Mouse (Mus musculus): ENCODE data around the gene Clstn1. TPM values are rescaled to one million over a fixed set of nuclear protein-coding genes. Genes with fewer than 3 reads are reported as not detected.

Clstn1 gene
- polyA plus RNA-seq, 1 experiment = 145 TPM

DNA sequence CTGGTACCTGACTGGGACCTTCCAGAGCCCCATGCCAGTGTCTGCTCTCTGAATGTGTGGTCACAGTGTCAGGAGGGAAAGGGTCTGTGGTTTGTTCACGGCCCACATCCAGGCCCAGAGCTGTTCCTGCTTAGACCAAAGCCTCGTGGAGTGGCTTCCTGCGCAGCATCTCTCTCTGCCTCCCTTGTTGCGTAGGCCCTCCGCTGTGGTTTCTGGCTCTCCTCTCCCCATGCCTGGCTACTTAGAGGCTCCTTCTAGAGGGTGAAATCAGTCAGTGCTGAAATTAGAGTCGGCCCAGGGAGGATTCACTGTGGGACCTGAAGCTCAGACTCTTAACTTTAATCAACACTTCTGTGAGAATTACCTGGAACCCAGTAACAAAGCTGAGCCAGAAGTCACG lies 32.4 kb upstream of the Clstn1 start:
- DNase-seq (ENCODE audit: low read depth) = no peak
- TF ChIP-seq POLR2A (IDR thresholded peaks at IDR 0.05; ENCODE audit: borderline replicate concordance, extremely low read depth, insufficient read depth, insufficient read length, poor library complexity, severe bottlenecking) (no peak), CTCF (IDR thresholded peaks at IDR 0.05; ENCODE audit: borderline replicate concordance, extremely low read depth, insufficient read depth, insufficient read length) (no peak)

DNA sequence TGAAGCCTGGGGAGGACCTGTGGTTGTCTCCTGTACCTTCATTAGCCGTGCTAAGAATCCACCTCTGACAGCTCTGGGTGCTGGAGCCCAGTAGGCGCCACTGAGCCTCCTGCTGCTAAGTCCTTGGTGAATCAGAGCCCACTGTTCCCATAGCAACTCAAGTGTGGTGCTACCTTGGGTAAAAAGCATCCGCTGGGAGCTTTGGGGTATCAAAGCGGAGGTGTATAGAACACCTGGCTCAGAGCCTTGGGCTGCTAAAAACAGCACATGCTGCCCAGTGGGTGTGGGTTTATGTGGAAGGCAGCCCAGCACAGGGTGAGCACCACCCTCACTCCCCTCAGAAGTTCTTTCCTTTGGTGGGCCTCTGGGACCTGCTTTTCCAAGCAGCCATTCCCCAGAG lies 30.2 kb upstream of the Clstn1 start:
- DNase-seq (ENCODE audit: low read depth) = no peak
- no peak for TF ChIP-seq CTCF (IDR thresholded peaks at IDR 0.05; ENCODE audit: borderline replicate concordance, extremely low read depth, insufficient read depth, insufficient read length)
- TF ChIP-seq POLR2A (IDR thresholded peaks at IDR 0.05; ENCODE audit: borderline replicate concordance, extremely low read depth, insufficient read depth, insufficient read length, poor library complexity, severe bottlenecking) = no peak

DNA sequence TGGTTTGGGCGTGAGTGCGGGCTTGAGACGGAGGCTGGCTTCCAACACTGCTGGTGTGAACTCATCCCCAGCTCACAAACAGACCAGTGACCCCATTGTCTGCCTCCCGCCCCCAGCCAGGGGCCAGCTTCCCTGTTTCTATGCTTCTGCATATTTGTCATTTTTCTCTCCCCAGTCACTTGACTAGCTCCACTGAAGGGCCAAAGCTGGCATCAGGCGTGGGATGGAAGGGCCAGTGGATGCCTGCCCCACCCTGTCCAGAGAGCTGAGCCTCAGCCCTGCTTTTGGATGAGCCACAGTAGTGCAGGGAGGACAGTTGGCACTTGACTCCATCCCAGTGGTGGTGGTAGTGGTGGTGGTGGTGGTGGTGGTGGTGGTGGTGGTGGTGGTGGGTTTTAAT lies 28.4 kb upstream of the Clstn1 start:
- TF ChIP-seq POLR2A (IDR thresholded peaks at IDR 0.05; ENCODE audit: borderline replicate concordance, extremely low read depth, insufficient read depth, insufficient read length, poor library complexity, severe bottlenecking) (no peak), CTCF (IDR thresholded peaks at IDR 0.05; ENCODE audit: borderline replicate concordance, extremely low read depth, insufficient read depth, insufficient read length) (no peak)
- no peak for DNase-seq (ENCODE audit: low read depth)

DNA sequence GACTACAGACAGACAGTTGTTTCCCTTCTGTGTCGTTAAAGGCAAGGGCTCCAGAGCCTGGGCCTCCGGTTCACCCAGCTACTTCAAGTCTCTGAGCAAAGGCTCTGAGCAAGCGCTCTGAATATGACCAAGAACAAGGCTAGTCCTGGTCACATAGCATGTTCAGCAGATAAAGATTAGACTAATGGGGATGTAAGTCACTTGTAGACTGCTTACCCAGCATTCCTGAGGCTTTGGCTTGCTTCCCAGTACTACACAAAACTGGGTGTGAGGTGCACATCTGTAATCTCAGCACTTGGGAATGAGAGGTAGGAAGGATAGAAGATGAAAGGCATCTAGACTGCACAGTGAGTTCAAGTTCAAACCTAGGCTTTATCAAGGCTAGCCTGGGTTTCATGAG lies 27.9 kb upstream of the Clstn1 start:
- DNase-seq (ENCODE audit: low read depth) = no peak
- TF ChIP-seq POLR2A (IDR thresholded peaks at IDR 0.05; ENCODE audit: borderline replicate concordance, extremely low read depth, insufficient read depth, insufficient read length, poor library complexity, severe bottlenecking) (no peak), CTCF (IDR thresholded peaks at IDR 0.05; ENCODE audit: borderline replicate concordance, extremely low read depth, insufficient read depth, insufficient read length) (no peak)

DNA sequence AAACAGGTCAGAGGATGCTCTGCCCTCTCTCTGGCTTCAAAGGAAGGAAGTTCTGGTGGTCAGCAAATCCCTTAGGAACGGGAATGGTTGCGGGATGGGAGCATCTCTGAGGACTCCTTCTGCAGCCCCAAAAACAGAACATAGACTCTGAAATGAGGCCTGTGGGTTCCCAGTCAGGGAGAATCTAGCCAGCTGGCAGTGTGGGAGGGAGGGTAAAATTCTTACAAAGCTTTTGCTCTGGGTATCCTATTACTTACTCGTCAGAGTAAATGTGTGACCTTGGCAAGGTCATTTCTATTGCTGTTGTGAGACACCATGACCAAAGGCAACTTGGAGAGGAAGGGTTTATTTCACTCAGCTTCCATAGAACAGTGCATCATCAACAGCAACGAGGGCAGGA lies 24.9 kb upstream of the Clstn1 start:
- TF ChIP-seq POLR2A (IDR thresholded peaks at IDR 0.05; ENCODE audit: borderline replicate concordance, extremely low read depth, insufficient read depth, insufficient read length, poor library complexity, severe bottlenecking) (no peak), CTCF (IDR thresholded peaks at IDR 0.05; ENCODE audit: borderline replicate concordance, extremely low read depth, insufficient read depth, insufficient read length) (no peak)
- no peak for DNase-seq (ENCODE audit: low read depth)

DNA sequence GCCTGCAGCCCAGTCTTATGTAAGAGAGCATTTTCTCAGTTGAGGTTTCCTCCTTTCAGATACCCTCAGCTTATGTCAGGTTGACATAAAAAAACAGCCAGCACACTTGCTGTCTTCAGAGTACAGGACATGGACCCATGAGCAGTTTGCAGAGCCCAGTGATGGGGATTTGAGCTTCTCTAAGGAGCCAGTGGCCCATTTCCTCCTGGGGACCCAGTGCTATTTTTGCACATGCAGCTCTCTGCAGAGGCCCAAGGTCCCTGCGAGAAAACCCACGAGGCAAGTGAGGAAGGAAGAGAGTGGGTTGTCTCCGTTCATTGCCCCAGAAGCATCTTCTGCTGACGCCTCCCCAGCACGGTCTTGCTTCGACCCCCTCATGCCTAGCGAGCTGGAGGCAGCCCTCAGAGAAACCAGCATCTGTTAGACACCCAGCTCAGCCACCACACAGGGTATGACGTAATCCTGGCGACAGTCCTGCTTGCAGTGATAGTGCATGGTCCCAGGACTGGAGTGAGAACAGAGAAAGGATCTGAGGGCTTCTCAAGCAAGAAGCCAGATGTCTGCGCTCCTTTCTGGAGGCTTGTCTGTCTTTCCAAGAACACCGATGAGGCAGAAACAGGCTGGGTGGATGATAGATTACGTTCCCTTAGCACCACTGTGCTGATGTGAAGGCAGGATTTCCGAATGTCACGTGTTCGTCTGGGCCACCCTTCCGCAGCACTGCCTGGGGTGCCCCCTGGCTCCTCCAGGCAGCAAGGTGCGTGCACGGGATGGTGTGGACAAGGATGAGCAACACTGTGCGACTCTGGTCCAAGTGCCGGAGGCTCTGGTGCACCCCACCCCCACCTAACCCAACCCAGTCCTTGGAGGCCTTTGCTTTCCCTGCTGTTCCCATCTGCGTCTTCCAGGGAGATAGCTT lies 24.0 kb upstream of the Clstn1 start:
- TF ChIP-seq CTCF (IDR thresholded peaks at IDR 0.05; ENCODE audit: borderline replicate concordance, extremely low read depth, insufficient read depth, insufficient read length) (no peak), POLR2A (IDR thresholded peaks at IDR 0.05; ENCODE audit: borderline replicate concordance, extremely low read depth, insufficient read depth, insufficient read length, poor library complexity, severe bottlenecking) (no peak)
- peak; percentile 89 for DNase-seq (ENCODE audit: low read depth)

DNA sequence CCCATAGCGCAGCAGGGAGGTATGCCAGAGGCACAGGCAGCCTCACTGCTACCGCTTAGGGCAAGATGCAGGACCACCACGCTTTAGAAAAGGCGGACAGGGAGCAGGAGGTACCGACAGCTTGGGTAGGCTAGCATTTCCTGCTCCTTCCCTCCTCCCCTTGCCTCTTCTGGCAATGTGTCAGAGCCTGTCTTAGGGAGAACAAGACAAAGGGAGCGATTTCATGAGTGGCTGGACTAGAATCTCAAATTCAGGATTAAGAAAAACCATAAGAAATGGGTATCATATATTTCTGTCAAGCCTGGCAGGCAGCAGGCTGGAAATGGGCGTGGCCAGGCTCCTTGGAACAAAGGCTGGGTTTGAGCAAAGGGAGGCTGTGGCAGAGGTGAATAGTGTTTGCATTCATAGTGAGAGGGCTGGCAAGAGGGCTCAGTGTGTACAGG lies 23.3 kb upstream of the Clstn1 start:
- TF ChIP-seq POLR2A (IDR thresholded peaks at IDR 0.05; ENCODE audit: borderline replicate concordance, extremely low read depth, insufficient read depth, insufficient read length, poor library complexity, severe bottlenecking) = no peak
- TF ChIP-seq CTCF (IDR thresholded peaks at IDR 0.05; ENCODE audit: borderline replicate concordance, extremely low read depth, insufficient read depth, insufficient read length) = no peak
- DNase-seq (ENCODE audit: low read depth) = peak; percentile 92

DNA sequence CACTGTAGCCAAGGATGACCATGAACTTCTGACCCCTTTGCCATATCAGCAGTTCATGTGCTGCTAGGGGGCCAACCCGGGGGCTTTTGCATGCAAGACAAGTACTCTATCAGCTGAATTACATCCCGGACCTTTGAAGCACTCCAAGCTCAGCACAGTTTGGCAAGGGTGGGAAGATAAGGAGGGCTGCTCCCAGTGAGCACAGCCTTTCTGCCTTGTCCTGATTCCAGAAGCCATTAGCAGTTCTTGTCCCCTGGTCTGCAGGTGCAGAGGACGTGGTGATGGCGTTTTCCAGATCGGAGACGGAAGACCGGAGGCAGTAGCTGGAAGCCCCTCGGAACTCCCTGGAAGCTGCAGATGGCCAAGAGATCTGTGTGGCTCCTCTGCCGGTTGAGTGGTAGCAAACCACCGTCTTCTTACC lies 22.3 kb upstream of the Clstn1 start:
- no peak for DNase-seq (ENCODE audit: low read depth)
- TF ChIP-seq POLR2A (IDR thresholded peaks at IDR 0.05; ENCODE audit: borderline replicate concordance, extremely low read depth, insufficient read depth, insufficient read length, poor library complexity, severe bottlenecking) = no peak
- TF ChIP-seq CTCF (IDR thresholded peaks at IDR 0.05; ENCODE audit: borderline replicate concordance, extremely low read depth, insufficient read depth, insufficient read length) = no peak

DNA sequence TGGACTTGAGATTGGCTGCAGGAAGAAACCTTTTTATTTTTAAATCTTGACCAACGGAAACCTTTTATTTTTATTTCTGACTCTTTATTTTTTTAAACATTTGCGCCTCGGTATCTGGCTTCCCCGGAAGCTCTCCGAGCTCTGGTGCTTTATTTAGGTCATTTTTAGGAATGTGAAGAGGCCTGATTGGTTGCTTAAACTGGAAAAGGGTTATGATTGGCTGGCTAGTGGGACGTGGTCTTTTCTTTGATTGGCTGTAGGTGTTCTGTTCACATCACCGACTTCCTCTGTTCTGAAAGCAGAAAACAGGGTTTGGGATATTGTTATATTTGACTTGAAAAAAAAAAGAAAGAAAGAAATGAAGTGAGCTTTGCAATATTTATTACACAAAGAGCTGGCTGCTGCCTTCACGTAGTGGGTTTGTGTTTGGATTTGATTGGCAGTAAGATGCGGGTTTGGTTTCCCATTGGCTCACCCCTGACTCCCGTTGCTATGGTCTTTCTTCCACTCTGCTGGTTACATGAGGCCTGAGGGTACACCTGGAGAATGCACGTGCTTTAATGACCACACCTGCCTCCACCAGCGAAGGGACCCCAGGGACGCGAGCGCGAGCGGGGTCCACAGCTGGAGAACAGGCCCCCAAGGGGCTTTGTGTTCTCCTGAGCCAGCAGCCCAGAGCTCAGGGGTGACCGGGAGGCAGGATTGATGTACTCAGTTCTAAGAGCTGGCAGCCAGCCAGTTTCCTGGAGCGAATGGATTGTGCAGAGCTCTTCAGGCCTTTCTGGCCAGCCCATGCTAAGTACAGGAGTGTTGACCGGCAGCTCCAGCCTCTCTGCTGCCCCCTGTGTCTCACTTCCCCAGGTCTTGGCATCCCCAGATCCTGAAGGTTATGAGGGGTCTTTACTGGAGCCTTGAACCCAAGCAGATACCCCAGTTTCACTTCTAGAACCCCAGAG lies 21.5 kb upstream of the Clstn1 start:
- TF ChIP-seq CTCF (IDR thresholded peaks at IDR 0.05; ENCODE audit: borderline replicate concordance, extremely low read depth, insufficient read depth, insufficient read length) = peak; percentile 53
- no peak for TF ChIP-seq POLR2A (IDR thresholded peaks at IDR 0.05; ENCODE audit: borderline replicate concordance, extremely low read depth, insufficient read depth, insufficient read length, poor library complexity, severe bottlenecking)
- DNase-seq (ENCODE audit: low read depth) = peak; percentile 92

DNA sequence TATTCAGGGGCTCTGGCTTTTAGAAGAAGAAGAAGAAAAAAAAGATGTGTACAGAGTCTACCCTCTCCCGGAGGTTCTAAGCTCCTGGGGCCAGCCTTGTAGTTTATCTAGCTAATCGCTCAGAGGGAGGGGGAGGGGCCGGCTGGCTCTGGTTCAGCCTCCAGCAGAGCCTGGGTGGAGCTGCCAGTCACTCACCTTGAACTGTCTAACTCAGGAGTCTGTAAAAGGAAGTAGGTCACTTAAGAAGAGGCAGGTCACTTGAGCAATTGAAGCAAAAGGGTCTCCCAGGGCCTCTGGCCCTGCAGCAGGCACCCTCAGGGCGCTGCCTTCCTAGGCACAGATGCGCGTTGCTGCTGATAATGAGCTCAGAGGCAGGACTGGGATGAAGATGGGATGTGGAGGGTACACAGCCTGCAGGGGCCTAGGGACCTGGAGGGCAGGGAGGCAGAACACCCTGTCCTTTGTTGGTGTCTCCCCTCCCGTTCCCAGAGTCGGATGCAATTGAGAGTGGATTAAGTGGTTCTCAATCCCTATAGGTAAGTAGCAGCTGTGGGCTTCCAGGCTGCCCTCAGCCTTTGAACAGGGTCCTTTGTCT lies 18.7 kb upstream of the Clstn1 start:
- TF ChIP-seq POLR2A (IDR thresholded peaks at IDR 0.05; ENCODE audit: borderline replicate concordance, extremely low read depth, insufficient read depth, insufficient read length, poor library complexity, severe bottlenecking) (no peak), CTCF (IDR thresholded peaks at IDR 0.05; ENCODE audit: borderline replicate concordance, extremely low read depth, insufficient read depth, insufficient read length) (no peak)
- DNase-seq (ENCODE audit: low read depth) = peak; percentile 50

DNA sequence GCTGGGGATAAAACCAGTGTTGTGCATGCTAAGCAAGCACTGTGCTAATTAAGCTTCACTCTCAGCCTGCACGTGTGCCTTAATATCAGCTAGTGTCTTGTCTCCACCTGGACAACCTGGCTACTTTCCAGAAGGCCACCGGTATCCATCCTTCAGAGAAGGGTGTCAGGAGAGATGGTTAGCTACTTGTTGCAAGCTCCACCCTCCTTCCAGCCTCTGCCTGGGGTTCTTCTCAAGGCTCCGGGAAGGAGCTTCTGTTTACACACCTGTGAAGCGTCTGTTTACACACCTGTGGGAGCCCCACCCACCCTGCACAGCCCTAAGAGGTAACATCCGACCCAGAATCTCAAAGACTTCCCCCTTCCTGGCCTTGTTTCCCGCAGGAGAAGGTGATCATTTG lies 17.6 kb upstream of the Clstn1 start:
- no peak for DNase-seq (ENCODE audit: low read depth)
- TF ChIP-seq CTCF (IDR thresholded peaks at IDR 0.05; ENCODE audit: borderline replicate concordance, extremely low read depth, insufficient read depth, insufficient read length) (no peak), POLR2A (IDR thresholded peaks at IDR 0.05; ENCODE audit: borderline replicate concordance, extremely low read depth, insufficient read depth, insufficient read length, poor library complexity, severe bottlenecking) (no peak)

Data from brain, embryonic 14.5 days (tissue).